Mouse (Mus musculus) heart, adult 18-20 months (tissue): ENCODE measurements around the gene P2rx5. TPM values are rescaled to one million over a fixed set of nuclear protein-coding genes. Genes with fewer than 3 reads are reported as not detected.

ENCODE experiments used
- DNase-seq, 2 experiments: peaks; one replicate each; pipeline ENCODE4 v3.0.0; 2021 to 2022; ENCODE audit warnings: mixed read lengths in 1 of 2
- long read RNA-seq, 2 experiments: library from polyadenylated mRNA; stranded (forward); transcript quantifications; one replicate each; pipeline ENCODE4 v2.0.0; 2021
- total RNA-seq, 2 experiments: library from RNA; stranded (reverse); gene quantifications; 2 replicates each; pipeline ENCODE4 v1.2.3; 2021

The P2rx5 gene
- total RNA-seq, result 10 to 100 TPM; 14.4 to 17.1 TPM
- long read RNA-seq, experiment 1, transcript P2rx5-201 (13 exons, 2,395 nt), result major isoform, 16 of 23 reads
- long read RNA-seq, experiment 1, partial matches to known transcripts, result 4 of 23 reads
- long read RNA-seq, experiment 1, other reads (novel, unspliced or antisense), result 3 of 23 reads
- long read RNA-seq, experiment 2, transcript P2rx5-201 (13 exons, 2,395 nt), result major isoform, 8 of 13 reads
- long read RNA-seq, experiment 2, partial matches to known transcripts, result 2 of 13 reads
- long read RNA-seq, experiment 2, other reads (novel, unspliced or antisense), result 3 of 13 reads

DNA sequence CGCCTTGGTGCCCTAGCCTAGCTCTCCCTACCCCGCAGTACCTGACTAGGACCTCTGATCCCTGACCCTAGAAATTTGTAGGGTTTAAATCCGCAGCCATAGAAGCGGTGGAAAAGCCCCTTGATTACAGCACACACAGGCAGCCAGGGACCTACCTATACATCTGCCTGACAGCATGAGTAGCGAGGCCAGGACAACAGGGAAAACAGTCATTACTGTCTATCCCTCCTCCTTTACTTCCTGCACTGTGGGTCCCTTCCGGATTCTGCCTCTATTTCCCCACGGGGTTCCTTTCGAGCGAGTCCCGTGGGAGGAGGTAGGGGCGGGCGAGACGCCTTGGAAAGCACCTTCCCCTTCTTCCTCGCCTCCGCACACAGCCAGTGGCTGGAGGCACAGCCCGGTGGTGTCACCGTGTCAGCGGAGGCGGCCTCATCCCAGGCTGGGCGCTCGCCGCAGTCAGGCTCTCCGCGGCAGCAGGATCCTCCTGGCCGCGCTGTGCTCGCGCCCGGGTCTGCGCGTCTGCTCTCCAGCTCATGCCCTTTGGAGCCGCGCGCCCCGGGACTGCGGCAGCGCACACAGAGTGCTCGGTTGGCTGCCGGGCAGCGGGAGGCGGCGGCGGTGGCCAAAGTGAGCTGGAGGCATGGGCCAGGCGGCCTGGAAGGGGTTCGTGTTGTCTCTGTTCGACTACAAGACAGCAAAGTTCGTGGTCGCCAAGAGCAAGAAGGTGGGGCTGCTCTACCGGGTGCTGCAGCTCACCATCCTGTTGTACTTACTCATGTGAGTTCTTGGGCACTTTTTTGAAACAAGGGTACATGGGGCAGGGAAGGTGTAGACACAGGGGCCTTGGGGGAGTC is at the start of gene P2rx5:
P2rx5 (plus strand) TSS at position 465 of the 854 bp plus-strand sequence.
- DNase-seq, result peak in 1 of 2 experiments; percentile 52

DNA sequence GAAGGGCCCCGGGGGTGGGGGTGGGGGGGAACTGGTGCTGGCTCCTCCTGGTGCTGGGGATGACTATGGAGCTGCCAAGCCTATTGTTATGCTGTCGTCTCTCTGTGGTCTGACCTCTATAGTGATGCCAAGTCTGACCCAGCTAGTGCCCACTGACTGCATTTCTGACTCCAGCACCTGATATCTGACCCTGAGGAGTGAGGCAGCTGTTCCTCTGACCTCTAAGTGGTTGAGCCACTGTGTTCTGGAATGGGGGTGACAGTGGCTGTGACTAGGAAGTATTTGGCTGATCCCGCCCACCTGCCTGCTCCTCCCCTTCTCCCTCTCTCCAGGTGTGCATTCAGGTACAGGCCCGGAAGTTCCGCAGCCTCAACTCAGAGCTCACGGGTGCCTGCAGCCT is 48.8 kb upstream of the P2rx5 start:
- no peak for DNase-seq

- DNase-seq, result no peak
These were observed 33.7 kb upstream of the P2rx5 start for GRCm38 (mm10) chr11:73126495-73126894.

DNA sequence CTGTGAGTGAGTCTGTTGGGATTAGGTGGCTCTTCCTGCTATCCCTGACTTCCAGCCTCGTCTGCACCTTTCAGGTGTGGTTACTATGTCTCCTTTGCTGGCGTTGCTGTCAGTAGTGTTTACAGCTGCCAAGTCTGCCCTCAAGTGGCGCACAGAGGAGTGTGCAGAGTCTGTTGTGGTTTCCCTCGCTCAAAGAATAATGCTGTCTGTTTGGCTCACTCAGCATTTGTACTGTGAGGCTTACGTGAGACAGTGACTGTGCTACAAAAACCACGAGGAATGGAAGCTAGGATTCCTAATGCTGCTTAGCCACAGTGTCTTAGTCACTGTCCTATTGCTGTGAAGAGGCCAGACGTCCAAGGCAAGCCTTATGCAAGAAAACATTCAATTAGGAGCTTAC is 29.2 kb upstream of the P2rx5 start:
- DNase-seq, result no peak

DNA sequence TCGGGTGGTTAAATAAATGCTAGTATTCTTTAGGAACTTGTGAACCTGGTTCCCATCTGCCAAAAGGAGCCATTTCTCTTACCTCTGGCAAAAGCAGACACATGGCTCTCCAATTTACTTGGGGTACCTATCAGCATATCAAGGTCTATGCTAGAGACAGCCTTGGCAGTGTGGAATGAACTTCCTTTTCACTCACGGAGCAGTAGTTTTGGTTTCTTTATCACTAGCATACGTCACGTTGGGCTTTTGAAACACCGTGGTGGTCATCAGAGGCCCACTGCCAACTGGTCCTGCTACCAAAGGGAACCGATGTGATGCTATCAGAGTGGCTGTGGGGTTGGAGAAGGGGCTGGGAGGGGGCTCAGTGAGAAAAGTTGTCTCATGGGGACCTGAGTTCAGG is 27.2 kb upstream of the P2rx5 start:
- DNase-seq, result no peak

- no peak for DNase-seq
These were observed 26.0 kb upstream of the P2rx5 start for GRCm38 (mm10) chr11:73134222-73134621.

- DNase-seq, result no peak
These were observed 23.6 kb upstream of the P2rx5 start for GRCm38 (mm10) chr11:73136587-73136986.

GRCm38 (mm10) chr11:73137116-73137515 is 23.1 kb upstream of the P2rx5 start:
- DNase-seq, result peak in 1 of 2 experiments; percentile 17

- peak; percentile 92 to 95 for DNase-seq
These were observed 22.4 kb upstream of the P2rx5 start, which contains the start of gene Haspin for GRCm38 (mm10) chr11:73137591-73138501. Gene Haspin (minus strand): TSS chr11:73138294.

DNA sequence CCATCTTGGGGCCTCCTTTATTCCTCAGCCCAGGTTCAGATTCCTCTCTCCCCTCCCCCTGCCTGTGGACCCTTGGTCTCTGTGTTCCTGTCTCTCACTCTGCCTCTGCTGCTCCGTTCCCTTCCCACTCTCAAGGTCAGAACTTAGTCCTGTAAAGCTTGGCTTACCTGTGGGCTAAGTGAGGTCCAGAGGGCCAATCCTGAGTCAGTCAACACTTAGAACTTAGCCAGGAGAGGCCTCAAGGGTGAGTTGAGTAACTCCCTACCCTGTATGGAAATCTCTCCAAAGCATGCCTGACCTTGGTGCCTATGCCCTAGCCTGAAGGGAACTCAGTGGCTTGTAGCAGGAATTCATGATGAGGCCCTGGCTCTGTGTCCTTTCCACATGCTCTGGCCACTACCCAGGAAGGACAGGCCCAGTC is 15.9 kb upstream of the P2rx5 start:
- DNase-seq, result peak in 1 of 2 experiments; percentile 11

- no peak for DNase-seq
These were observed 13.9 kb upstream of the P2rx5 start for GRCm38 (mm10) chr11:73146026-73146974.

DNA sequence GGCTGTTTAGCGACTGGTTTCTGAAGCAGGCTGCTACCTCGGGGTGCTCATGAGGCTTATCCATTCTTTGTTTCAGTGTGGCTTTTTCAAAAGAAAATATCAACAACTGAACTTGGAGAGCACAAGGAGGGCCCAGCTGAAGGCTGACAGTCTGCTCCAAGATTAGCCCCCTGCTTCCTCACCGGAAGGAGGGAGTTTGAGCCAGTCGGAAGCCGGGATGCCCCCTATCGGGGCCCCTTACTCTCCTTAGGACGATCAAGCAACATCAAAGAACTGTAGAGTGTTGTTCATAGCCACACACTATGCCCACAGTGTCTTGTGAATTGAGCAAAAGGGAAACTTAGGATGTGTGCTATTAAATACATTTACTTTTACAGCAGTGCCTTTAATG is 13.3 kb upstream of the P2rx5 start:
- no peak for DNase-seq

GRCm38 (mm10) chr11:73148209-73148608 is 12.0 kb upstream of the P2rx5 start:
- DNase-seq, result no peak

DNA sequence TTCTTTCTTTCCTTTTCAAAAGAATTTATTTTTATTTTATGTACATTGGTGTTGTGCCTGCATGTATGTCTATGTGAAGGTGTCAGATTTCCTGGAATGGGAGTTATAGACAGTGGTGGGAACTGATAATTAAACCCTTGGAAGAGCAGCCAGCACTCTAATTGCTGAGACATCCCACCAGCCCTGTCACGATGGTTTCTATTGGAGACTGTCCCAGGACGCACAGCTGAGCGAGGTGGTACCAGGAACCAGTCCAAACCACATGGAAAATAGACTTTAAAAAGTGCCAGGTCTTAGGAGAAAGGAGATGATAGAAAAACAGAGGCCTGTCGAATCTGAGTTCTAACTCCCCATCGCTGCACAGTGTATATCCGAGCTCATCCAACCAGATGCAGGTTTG is 5.2 kb upstream of the P2rx5 start:
- no peak for DNase-seq

DNA sequence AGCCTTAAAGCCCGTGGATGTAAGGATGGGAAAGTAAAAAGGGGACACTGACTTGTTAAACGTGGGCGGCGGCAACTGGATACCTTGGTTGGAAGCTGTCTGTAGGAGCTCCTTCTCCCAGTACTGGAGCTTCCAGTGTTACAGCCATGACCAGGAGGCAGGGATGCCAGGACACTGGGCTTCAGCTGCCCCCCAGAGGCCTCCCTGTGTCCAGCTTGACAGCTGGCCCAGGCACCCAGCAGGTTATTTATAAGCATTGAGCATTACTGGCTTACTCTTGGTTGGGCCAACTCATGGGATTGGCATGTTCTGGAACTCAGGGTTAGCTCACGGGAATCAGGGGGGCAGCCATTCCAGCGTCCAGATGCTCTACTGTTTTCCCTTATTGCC is 585 bp downstream of the P2rx5 start:
- DNase-seq, result peak; percentile 72 to 86

GRCm38 (mm10) chr11:73161616-73162015 is 1.4 kb downstream of the P2rx5 start:
- DNase-seq, result no peak

- DNase-seq, result no peak
These were observed 2.1 kb downstream of the P2rx5 start for GRCm38 (mm10) chr11:73162284-73162683.

GRCm38 (mm10) chr11:73168071-73168470 is 7.8 kb downstream of the P2rx5 start:
- no peak for DNase-seq

DNA sequence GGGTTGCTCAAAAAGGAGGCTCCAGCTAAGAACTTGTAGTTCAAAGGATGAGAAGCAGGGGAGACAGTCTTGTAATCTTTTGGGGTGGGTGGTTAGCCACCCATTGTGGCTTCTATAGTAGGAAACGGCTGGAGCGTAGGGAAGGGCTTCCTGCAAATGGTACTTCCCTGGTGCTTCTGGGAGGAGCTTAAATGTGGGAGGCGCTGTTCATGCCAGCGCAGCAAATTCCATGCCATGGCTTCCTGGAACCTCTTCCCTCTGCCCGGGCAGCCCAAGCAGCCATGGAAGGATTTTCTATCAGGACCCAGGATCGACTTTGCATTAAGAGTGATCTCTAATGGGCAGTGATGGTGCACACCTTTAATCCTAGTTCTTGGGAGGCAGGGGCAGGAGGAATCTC is 8.4 kb downstream of the P2rx5 start:
- DNase-seq, result no peak

DNA sequence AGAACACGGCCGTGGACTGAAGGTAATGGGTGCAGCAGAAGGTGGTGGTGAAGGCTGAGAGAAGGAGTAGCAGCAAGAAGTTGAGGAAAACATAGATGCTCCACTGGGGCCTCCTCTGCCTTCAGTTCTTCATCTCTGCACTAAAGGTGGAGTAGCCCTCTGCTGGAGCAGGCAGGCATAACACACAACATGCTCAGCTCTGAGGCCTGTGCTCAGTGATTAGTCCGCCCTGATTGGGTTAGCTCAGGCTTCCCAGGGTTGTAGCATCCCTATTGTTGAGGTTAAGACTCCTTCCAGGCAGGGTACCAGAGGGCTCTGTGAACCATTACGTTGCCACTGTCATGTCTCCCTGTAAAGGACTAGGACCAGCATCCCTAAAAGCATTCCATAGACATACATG is 9.0 kb downstream of the P2rx5 start:
- peak; percentile 34 to 72 for DNase-seq

DNA sequence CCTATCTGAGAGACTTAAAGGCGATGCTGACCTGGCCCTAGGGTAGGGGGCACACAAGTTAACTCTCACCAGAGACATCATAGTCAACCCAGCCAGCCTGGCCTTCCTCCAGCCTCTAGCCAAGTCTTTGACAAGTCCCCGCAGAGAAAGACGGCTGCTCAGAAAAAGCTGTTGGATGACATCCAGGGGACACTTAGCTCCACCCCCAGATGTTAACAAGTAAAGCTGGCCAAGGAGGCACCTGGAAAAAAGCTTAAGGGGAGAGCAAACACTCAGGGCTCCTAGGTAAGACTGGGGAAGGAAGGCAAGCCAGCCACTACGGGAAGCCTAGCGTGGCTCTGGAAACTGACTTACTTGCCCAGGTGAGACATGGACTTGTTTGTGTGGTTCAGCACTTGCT is 12.0 kb downstream of the P2rx5 start:
- DNase-seq, result peak; percentile 75 to 87
